Mouse (Mus musculus): ENCODE measurements around the gene Atn1.
"Not testable (repeated sequence)": the region's sequence is repeated elsewhere in the genome, so short reads cannot be mapped to it uniquely, and the experiment has no call there.

Atn1 gene

DNA sequence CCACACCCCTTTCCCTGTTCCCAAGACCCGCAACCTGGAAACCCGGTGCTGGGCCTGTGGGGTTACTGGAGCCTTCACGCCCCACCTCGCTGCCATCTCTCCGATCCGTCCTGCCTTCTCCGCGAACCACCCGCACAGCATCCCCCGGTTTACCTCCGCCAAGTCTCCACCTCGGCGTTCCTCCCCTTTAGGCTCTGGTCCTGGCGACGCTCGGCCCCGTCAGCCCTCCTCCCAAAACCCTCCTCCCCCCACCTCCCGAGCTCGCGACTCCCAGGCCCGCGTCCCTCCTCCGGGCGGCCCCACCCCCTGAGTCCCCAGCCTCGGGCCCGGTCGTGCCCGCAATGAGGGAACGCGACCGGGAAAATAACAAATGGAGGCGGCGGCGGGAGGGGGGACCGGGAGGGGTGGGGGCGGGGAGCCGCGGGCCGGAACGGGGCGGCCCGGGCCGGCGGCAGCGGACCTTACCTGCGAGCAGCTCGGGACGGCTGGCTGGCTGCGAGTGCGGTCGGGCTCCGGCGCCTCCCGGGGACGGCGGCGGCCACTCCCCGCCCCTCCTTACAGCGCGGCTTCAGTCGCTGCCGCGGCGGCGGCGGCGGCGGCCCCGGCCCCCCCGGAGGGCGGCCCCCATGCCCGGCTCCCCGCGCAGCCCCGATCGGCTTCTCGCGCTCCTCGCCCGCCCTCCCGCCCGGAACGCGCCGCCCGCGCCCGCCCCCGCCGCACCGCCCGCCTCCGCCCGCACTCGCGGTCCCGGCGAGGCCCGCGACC, at the start of gene Atn1, which contains the start of gene Gm45234:
Atn1 (minus strand) TSS at position 694 of the 765 bp plus-strand sequence.
Gm45234 (minus strand) TSS at position 191 of the 765 bp plus-strand sequence.
- DNase-seq, result peak; percentile 80 to 88

DNA sequence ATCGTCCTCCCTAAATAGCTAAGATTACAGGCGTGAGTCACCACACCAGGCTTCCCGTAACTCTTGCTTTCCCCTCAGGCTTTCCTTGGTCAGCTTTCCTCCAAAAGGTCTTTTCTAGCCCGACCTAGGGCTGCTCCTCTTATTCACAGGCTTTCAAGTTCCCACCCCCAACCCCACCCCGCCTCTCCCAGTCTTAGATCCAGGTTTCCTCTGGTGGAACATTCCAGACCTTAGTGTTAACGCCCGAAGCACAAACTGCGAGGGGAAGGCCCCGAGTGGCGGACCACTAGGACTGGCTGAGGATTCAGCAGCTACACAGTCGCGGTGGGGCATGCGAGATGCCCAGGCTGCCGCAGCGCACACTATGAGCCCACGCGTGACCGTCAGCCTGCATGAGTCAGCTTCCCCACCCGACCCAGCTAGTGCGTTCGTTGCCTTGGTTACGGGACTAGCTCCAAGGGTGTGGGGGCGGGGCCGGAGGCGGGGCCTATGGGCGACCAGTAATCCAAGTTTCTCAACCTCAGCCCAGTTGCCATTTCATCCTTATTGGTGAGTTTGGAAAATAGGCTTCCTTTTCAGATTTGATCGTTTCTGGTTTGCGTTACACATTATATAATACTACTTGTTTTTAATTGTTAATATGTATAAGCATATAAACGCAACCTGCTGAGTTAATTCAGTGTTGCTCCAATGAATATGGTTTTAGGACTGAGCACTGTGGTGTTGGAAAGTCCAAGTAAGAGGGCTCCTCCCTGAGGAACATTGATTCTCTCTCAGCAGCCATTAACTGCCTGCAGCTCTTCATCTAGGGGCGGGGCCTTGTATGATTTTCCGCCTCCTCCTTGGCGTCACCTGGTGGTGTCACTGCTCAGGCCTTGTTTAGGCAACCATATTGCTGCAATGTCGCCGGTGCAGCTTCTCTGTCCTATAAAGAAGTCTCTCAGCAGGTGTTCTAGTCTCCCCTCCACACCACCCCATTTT, 49.3 kb upstream of the Atn1 start:
- peak; percentile 94 to 97 for DNase-seq

DNA sequence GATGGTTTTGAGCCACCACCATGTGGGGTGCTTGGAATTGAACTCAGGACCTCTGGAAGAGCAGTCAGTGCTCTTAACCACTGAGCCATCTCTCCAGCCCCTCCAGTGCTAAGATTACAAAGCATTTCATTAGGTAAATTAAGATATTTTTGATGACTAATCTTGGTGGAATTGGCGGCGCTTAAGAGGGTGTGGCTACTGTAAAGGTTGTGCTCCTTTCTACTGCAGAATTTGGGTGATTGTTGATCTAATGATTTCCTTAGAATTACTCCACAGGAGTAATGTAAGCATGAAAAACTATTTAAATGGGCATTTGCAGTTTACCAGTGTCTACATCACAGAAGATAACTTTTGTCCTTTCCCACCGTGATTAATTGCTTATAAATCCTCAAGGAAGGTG, 48.0 kb upstream of the Atn1 start:
- DNase-seq, result no peak

DNA sequence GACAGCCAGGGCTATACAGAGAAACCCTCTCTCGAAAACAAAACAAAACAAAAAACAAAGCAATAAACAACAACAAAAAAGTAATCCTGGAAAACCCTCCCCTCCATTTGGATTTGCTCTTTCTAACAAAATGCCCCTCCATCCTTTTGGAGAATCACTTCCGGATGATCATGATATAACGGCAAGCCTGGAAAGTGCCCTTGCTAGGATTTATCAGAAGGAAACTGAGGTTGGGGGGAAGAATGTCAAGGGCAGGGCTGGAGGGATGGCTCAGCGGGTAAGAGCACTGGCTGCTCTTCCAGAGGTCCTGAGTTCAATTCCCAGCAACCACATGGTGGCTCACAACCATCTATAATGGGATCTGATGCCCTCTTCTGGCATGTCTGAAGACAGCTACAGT, 47.4 kb upstream of the Atn1 start:
- DNase-seq, result not testable (repeated sequence)

DNA sequence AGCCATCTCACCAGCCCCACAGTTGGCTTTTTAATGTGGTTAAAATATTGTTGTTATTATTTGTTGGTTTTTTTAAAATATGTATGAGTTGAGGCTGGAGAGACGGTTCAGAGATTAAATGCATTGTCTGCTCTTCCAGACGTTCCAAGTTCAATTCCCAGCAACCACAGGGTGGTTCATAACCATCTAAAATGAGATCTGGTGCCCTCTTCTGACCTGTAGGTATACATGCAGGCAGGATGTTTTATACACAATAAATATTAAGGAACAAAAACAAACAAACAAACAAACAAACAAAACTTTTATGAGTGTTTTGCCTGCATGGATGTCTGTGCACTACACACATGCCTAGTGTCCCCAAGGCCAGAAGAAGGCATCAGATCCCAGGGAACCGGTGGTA, 46.7 kb upstream of the Atn1 start:
- no peak for DNase-seq

DNA sequence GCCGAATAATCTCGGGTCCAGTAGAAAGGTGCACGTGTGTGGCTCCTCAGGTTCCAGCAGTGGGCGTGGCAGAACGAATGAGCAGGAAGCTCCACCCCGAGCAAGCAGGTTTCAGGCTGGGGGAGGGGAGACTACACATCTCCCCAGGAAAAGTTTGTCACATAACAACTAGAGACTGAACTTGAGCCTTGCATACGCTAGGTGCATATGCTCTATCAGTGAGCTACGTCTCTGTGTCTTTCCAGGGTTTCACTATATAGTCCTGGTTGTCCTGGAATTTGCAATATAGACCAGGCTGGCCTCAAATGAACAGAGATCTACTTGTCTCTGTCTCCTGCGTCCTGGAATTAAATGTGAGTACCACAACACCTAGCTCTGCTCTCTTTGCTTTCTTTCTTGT, 46.1 kb upstream of the Atn1 start:
- DNase-seq, result not testable (repeated sequence)

DNA sequence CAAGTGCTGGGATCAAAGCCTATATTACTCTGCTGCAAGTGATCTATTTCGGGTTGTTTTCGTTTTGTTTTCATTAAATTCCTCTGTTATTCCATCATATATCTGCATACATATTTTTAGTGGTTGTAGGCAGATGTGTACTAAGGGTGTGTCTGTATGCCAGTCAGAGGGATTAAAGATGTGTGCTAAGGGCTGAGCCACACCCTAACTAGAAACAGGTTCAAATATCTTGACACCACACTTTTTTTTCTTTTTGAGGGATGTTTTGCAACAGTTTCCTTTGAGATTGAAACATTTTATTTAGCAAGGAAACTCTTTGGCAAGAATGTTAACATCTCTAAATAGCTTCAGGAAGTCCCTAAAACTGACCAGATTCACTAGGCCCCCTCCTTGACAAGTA, 39.9 kb upstream of the Atn1 start:
- DNase-seq, result no peak

DNA sequence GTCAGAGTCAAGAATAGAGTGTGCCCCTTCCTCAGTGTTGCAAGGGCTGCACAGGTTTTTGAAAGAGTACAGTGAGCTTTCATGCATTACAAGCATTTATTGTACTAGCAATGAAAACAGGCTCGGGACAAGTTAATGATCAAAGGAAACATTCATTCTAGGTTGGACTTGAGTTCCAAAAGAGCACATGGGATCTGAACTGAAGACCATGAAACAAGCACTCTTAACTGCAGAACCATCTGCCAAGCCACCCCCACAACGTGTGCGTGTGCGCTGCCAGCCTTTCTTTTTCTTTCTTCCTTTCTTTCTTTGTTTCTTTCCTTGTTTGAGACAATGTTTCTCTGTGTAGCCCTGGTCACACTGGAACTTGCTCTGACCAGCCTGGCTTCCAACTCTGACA, 39.5 kb upstream of the Atn1 start:
- no peak for DNase-seq

DNA sequence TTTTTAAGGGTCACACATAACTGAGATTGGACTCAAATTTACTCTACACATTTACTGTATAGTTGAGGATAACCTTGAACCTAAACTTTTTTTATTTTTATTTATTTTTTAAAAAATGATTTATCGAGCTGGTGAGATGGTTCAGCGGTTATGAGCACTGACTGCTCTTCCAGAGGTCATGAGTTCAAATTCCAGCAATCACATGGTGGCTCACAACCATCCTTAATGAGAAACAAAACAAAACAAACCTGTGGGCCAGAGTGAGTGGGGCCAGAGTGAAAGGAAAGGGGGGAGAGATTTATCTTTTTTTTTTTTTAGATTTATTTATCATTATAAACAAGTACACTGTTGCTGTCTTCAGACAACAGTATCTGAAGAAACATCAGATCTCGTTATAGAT, 35.6 kb upstream of the Atn1 start:
- DNase-seq, result no peak

DNA sequence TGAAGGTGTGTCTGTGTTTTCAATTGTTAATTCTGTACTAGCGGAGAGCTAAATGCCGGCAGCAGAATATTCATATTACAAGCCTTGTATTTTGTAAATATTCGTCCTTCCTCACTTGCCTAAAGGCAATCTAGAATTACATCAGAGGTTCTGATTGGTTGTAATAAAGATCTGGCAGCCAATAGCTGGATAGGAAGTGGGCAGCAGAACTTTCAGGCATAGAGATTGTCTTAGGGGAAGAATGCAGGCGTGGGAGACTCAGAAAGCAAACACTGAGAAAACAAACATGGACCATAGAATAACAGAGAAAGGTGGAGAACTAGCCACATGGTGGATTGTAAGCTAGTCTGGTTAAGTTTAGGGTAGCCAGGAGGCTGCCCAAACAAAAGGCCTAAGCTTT, 33.8 kb upstream of the Atn1 start:
- no peak for DNase-seq

DNA sequence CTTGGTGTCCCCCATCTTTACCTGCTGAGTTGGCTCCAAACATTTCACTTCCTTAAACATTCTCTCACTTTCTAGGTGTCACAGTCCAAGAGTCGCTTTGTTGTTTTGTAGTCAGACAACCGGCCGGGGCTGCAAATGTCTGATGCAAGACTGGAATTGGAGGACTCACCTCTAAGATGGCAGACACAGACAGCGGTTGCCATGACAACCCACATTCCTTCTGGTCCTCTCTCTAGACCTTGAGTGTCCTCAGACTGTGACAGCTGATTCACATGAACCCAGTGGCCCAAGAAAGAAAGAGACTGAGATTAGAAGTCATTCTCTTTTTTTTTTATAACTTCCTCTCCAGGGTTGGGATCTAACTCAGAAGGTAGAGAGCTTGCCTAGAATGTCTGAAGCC, 33.2 kb upstream of the Atn1 start:
- DNase-seq, result no peak

DNA sequence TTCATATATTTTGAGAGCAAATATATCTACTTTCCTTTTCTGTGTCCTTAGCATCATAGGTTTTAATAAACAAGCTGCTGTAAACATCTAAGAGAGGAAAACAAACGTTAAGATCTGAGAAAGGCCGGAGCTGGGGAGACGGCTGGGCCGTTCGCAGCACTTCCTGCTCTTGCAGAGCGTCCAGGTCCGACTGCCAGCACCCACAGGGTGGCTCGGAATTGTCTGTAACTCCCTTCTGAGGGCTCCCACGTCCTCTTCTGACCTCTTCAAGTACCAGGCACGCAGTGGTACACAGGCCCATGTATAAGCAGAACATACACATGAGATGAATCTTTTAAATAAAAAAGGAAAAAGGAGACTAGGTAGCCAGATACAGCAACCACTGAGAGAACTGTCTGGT, 31.4 kb upstream of the Atn1 start:
- peak; percentile 63 to 65 for DNase-seq

DNA sequence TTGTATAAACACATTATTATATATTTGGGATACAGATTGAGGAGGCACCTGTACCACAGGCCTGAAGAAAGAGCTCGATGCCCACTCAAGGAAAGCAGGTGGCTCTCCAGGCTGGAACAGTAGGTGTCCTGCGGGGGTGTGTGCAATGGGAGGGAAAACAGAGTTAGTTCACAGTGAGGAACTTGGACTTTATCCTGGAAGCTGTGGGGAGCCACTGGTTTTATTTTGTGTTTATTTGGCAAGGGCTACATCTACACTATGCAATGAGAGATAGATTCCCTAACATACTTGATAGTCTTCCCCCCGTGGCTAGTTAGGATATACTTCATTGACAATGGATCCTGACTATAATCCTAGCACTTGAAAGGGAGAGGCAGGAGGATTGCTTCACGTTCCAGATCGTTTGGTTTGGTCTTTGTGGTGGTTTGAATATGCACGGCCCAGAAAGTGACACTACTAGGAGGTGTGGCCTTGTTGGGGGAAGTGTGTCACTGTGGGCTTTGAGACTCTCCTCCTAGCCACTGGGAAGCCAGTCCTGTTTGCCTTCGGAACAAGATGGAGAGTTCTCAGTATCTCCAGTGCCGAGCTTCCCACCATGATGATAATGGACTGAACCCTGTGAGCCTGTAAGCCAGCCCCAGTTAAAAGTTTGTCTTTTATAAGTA, 30.6 kb upstream of the Atn1 start:
- DNase-seq, result peak; percentile 90 to 92

DNA sequence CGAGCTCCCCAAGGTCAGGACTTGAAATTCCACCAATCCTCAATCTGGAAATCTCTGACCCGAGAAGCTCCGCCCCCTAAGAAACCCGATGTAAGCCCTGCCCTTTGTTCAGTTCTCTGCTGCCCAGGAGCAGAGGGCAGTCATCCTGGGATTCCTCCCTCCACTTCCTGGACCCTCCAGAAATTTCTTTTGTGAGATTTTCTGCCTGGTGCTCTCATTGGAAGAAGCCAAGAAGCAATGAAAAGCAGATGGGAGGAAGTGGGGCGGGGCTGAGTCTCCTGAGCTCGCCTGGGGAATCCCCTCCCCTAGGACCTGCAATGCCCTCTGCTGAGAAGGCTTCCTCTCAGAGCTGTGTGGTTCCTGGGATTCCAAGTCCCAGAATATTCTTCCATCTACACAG, 26.1 kb upstream of the Atn1 start:
- peak; percentile 23 to 28 for DNase-seq

DNA sequence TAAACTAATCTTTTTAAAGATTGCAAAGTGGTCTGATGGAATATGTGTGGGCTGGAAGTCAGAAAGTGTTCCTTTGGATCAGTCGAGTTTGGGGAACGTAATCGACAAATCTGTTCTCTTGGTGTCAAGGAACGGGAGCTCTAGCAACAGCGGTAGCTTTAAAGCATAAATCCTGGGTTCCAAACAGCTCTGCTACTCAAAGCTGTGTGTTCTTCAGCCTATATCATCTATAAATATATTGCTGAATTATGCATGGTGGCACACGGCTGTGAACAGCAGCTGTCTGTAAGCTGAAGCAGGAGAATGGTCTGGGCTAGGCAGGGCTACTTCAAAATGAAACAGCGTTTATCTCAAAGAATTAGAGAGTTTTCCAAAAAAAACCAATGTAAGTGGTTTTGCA, 24.6 kb upstream of the Atn1 start:
- no peak for DNase-seq

DNA sequence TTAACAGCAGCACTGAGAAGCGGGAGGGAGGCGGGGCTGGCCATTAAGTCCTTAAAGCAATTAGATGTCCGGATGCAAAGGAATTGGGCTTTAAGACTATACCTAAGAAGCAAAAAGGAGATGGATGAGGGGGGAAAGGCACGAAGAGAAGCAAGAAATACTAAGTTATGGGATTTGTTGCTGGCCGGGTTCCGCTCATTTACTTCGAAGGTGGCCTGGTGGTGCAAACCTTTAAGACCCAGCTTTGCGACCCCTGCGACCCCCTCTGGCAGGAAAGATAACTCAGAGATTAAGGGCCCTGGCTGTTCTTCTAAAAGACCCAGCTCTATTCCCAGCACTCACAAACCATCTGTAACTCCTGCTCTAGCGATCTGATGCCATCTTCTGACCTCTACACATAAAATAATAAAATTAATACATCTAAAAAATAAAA, 23.7 kb upstream of the Atn1 start:
- no peak for DNase-seq

DNA sequence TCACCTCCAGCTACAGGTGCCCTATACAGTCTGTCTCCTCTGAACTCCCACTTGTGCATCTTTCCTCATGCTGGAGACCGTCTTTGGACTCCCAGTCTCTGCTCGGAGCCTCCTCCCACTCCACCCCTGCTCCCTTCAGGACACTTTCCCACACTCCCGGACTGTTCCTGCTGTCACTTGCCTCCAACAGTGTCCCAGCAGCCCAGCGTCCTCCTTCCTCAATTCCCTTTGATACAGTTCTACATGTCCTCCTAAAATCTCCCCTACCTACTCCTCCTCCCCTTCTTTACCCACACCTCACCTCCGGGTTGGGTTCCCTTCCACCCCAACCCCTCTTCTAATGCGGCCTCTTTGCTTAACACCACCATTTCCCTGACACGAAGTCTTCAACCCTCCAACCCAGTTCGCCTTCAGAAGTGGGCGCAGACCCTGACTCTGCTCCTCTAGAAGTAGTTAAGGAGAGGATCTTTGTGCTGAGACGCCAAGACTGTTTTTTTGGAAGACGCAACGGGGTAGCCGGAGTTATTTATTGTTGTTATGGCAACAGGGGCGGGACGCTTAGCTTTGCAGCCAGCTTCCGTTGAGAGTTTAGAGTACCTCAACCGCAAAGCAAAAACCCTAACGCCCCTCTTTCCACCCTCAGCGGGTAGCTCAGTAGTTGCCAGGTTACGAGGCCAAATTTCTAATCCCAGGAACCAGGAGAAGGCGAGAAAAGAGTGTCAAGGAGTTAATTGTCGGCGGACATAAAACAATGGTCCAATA, 23.1 kb upstream of the Atn1 start, which contains the start of gene Lrrc23:
Lrrc23 (minus strand) TSS at position 506 of the 762 bp plus-strand sequence.
- DNase-seq, result peak; percentile 52 to 61

DNA sequence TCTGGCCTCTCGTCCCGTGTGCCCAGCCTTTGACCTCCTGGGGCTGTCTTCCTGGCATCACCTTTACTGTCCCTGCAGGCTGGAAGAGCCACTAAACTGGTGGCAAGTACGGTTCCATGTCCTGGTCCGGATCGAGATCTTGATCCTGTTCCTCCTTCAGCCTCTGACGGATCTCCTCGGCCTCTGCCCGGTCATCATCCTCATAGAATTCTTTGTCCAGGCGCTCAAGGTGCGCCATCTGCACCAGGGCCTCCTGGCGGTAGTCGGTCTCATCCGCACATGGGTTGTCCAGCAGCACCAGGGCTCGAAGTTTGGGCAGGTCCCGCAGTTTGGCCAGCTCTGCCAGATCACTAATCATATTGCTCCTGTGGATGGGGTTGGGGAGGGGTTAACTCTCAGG, 14.2 kb upstream of the Atn1 start:
- peak; percentile 65 for DNase-seq

DNA sequence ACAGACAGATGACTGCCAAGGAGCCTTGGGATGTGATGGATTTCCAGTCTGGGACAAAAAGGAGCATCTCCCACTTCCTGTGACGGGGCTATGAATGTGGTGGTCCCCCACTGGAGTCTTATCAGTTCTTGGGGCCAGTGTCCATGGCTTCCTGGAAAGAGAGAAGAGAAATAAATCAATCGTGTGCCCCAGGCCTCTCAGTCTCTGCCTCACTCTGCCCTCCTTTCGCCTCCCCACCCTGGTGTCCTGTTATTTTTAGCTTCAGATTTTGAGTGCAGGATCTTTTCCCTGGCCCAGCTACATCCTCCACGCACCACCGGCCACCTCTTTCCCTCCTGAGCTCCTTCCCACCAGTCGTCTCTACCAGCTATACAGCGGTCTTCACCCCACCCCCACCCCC, 13.7 kb upstream of the Atn1 start:
- DNase-seq, result peak in 1 of 2 experiments; percentile 63

DNA sequence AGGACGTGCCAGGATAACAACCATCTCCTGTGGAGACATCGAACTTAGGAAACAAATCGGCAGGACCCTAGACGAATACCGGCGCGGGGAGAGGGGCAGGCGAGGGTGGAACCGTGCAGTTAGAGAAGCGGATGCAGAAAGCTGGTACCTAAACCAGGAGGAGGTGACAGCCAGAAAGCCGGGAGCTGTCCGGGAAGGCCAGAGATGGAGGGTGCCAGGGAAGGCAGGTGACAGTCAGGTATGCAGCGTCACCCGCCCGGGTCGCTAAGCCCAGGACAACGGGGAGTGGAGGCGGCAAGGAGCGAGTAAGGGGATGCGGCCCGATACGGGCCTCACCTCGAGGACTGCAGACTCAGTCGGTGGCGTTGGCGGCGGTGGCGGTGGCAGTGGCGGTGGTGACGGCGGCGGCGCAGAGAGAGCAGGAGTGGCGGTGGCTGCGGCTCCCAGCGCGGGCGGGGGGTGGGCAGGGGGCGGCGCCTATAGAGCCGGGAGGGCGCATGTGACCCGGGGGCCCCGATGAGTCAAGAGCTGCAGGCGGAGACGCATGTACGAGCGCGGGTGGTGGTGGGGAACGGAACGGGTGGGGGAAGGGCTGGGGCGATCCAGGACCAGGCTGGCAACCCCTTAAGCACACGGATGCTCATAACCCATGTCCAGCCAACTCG, 12.9 kb upstream of the Atn1 start, which contains the start of gene Eno2:
Eno2 (minus strand) TSS at position 573 of the 665 bp plus-strand sequence.
- peak; percentile 85 to 94 for DNase-seq

DNA sequence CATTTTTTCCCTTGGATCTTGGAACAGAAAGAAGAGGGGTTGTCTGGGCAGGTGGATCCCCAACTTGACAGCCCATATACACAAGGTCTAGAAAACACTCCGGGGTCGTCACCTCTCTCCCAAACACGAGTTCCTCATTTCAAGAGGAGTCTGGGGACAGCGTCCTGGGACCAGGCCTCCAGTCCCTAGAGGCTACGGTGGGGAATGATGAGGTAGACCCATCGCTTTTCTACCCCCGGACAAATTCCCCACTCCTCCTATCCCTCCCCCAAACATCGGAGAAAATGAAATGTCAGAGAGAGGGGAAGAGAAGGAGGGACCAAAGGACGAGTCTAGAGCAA, 12.3 kb upstream of the Atn1 start:
- no peak for DNase-seq

All from cerebellum, postnatal 25 days (tissue).